Mouse (Mus musculus) left cerebral cortex, postnatal 10 days (tissue): ENCODE results near the gene Krtap4-9. TPM values are rescaled to one million over a fixed set of nuclear protein-coding genes. Genes with fewer than 3 reads are reported as not detected.
"Not testable (repeated sequence)": the region's sequence is repeated elsewhere in the genome, so short reads cannot be mapped to it uniquely, and the experiment has no call there.

Experiments
- DNase-seq, 2 experiments: peaks; one replicate each; pipeline ENCODE4 v3.0.0; 2021 to 2022; ENCODE audit warnings: low spot score in 2 of 2, mixed read lengths in 1 of 2; ENCODE audit errors: extremely low spot score in 1 of 2
- intact Hi-C: fragments of 180-260 bp; cut with DNase I; formaldehyde crosslinking; loops from one replicate; pipeline ENCODE4 v1.15.1; 2025
- total RNA-seq, 2 experiments: library from RNA; stranded (reverse); gene quantifications; 2 replicates each; pipeline ENCODE4 v1.2.3; 2021

The Krtap4-9 gene
- total RNA-seq, result not detected

DNA sequence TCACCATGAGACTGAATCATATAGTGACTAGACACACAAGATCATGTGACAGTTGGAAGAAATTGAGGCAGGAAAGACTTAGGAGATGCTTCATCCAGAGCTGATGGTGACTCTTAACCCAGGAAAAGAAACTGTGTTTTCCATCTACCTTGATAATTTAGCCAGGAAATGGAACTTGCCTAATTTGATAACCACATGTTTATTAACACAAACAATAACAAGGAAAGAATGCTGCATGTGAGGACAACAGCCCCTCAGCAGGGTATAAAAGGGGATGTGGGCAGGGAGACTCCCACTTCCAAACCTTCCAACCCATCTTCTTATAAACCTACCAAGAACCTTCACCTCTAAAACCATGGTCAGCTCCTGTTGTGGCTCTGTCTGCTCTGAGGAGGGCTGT is at the start of gene Krtap4-9:
Gene Krtap4-9 (plus strand): TSS at position 301 of the 400 bp plus-strand sequence.
- DNase-seq, intact Hi-C loops: not testable (repeated sequence)

- no peak for DNase-seq
- intact Hi-C loops, result no loop called here
Observed at GRCm38 (mm10) chr11:99743985-99744384, 41.0 kb upstream of the Krtap4-9 start.

DNA sequence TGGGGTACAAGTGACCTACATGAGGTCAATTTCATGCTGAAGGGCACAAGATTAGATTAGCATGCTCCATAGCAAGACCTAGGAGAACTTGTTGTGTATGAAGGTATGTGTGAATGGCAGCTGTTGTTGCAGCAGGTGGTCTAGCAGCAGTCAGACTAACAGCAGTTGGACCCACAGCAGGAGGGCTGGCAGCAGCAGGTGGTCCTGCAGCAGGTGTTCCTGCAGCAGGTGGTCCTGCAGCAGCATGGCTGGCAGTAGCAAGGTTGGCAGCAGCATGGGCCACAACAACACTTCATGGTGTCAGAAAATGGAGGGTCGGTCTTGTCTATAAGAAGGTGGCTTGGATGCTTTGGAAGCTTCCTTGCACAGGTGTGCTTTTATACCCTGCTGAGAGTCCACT is 26.1 kb upstream of the Krtap4-9 start:
- intact Hi-C loops, result no loop called here
- DNase-seq, result no peak

DNA sequence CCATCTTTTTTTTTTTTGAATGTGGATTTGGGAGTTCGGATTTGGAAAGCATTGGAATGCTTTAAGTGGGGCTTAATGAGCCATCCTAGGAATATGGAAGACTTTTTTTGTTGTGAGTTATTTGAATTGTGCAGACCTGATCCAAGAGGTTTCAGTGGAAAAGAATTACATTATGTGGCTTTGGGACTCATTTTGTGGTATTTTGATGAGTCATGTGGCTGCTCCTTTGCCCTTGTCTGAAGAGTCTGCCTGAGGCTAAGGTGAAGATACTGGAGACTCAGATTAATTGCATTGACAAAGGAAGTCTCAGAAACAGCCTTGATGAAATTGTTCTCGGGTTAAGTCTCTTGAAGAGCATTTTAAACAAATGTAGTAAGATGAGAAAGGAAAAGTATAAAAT is 16.6 kb upstream of the Krtap4-9 start:
- no peak for DNase-seq
- intact Hi-C loops, result no loop called here

DNA sequence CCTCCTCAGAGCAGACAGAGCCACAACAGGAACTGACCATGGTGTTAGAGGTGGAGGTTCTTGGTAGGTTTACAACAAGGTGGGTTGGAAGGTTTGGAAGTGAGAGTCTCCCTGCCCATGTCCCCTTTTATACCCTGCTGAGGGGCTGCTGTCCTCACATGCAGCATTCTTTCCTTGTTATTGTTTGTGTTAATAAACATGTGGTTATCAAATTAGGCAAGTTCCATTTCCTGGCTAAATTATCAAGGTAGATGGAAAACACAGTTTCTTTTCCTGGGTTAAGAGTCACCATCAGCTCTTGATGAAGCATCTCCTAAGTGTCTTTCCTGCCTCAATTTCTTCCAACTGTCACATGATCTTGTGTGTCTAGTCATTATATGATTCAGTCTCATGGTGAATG is 12.2 kb upstream of the Krtap4-9 start, which contains the start of gene Gm11595:
Gene Gm11595 (minus strand): TSS at position 101 of the 400 bp plus-strand sequence.
- intact Hi-C loops, DNase-seq: not testable (repeated sequence)

DNA sequence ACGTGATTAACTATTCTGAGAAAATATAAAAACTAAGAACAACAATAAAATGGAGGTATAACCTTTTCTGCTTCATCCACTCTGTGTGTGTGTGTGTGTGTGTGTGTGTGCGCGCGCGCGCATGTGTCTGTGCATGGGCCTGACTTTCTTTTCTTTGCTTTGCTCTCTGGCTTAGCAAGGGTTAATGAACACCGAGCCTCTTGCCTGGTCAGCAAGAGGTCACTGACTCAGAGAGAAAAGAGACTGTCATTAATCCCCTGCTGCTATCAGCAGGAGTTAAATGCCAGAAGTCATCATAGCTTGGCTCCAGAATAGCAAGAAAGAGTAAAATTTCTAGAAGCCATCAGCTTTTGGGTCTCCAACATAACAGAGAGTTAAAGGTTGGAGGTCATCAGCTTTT is 6.6 kb upstream of the Krtap4-9 start:
- intact Hi-C loops, result no loop called here
- DNase-seq, result no peak

- no peak for DNase-seq
- intact Hi-C loops, result no loop called here
Observed at GRCm38 (mm10) chr11:99780604-99781003, 4.4 kb upstream of the Krtap4-9 start, which contains the start of gene Krtap4-8. TSS of gene Krtap4-8 (minus strand) at chr11:99780704.

- DNase-seq, result no peak
- intact Hi-C loops, result no loop called here
Observed at GRCm38 (mm10) chr11:99793367-99793766, 8.4 kb downstream of the Krtap4-9 start, which contains the start of gene Gm11596. TSS of gene Gm11596 (minus strand) at chr11:99793467.

DNA sequence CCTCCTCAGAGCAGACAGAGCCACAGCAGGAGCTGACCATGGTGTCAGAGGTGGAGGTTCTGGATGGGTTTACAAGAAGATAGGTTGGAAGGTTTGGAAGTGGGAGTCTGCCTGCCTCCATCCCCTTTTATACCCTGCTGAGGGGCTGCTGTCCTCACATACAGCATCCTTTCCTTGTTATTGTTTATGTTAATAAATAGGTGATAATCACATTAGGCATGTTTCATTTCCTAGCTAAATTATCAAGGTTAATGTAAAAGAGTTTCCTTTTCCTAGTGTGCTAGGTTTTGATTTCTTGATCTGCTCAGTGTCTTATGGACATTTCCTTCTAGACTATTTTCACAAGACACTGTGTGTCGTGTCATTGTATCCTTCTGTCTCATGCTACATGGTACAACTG is 13.8 kb downstream of the Krtap4-9 start, which contains the start of gene Gm11569:
Gene Gm11569 (minus strand): TSS at position 101 of the 400 bp plus-strand sequence.
- DNase-seq, intact Hi-C loops: not testable (repeated sequence)

- intact Hi-C loops, DNase-seq: not testable (repeated sequence)
Observed at GRCm38 (mm10) chr11:99804346-99804745, 19.3 kb downstream of the Krtap4-9 start, which contains the start of gene Gm11554. TSS of gene Gm11554 (minus strand) at chr11:99804446.

DNA sequence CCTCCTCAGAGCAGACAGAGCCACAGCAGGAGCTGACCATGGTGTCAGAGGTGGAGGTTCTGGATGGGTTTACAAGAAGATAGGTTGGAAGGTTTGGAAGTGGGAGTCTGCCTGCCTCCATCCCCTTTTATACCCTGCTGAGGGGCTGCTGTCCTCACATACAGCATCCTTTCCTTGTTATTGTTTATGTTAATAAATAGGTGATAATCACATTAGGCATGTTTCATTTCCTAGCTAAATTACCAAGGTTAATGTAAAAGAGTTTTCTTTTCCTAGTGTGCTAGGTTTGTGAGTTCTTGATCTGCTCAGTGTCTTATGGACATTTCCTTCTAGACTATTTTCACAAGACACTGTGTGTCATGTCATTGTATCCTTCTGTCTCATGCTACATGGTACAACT is 24.8 kb downstream of the Krtap4-9 start, which contains the start of gene Krtap4-13:
Gene Krtap4-13 (minus strand): TSS at position 101 of the 400 bp plus-strand sequence.
- intact Hi-C loops, result not testable (repeated sequence)

GRCm38 (mm10) chr11:99815566-99815965 is 30.6 kb downstream of the Krtap4-9 start, which contains the start of gene Gm11564:
TSS of gene Gm11564 (minus strand) at chr11:99815666.
- DNase-seq, intact Hi-C loops: not testable (repeated sequence)

More for the DNA sequence above, 24.8 kb downstream of the Krtap4-9 start, which contains the start of gene Krtap4-13:
- DNase-seq, result not testable (repeated sequence)

Other genes starting within 250 kb of the Krtap4-9 start
- not detected for gene Krt40, start 242.0 kb upstream of the Krtap4-9 start, total RNA-seq
- gene Krtap3-3, start 234.3 kb upstream of the Krtap4-9 start, total RNA-seq, result not detected
- not detected for gene Krtap3-2, start 228.3 kb upstream of the Krtap4-9 start, total RNA-seq
- not detected for gene Gm11939, start 225.7 kb upstream of the Krtap4-9 start, total RNA-seq
- not detected for gene Krtap3-1, start 218.6 kb upstream of the Krtap4-9 start, total RNA-seq
- not detected for gene Krtap1-5, start 204.2 kb upstream of the Krtap4-9 start, total RNA-seq
- not detected for gene Krtap1-4, start 201.5 kb upstream of the Krtap4-9 start, total RNA-seq
- not detected for gene Krtap1-3, start 193.9 kb upstream of the Krtap4-9 start, total RNA-seq
- gene Krtap9-3, start 187.1 kb upstream of the Krtap4-9 start, total RNA-seq, result not detected
- gene Gm11938, start 181.9 kb upstream of the Krtap4-9 start, total RNA-seq, result not detected
- not detected for gene Gm11937, start 175.0 kb upstream of the Krtap4-9 start, total RNA-seq
- gene Krtap2-4, start 170.4 kb upstream of the Krtap4-9 start, total RNA-seq, result not detected
- not detected for gene Gm11562, start 164.8 kb upstream of the Krtap4-9 start, total RNA-seq
- not detected for gene Krtap4-1, start 157.0 kb upstream of the Krtap4-9 start, total RNA-seq
- not detected for gene Krtap4-2, start 150.1 kb upstream of the Krtap4-9 start, total RNA-seq
- gene Krtap4-7, start 141.1 kb upstream of the Krtap4-9 start, total RNA-seq, result not detected
- not detected for gene Gm11555, start 135.0 kb upstream of the Krtap4-9 start, total RNA-seq
- not detected for gene Gm11563, start 126.2 kb upstream of the Krtap4-9 start, total RNA-seq
- gene Krtap4-6, start 119.2 kb upstream of the Krtap4-9 start, total RNA-seq, result not detected
- not detected for gene Gm14190, start 94.5 kb upstream of the Krtap4-9 start, total RNA-seq
- not detected for gene Gm14180, start 50.9 kb upstream of the Krtap4-9 start, total RNA-seq
- gene Gm11595, start 12.3 kb upstream of the Krtap4-9 start, total RNA-seq, result not detected
- not detected for gene Krtap4-8, start 4.5 kb upstream of the Krtap4-9 start, total RNA-seq
- not detected for gene Gm11596, start 8.3 kb downstream of the Krtap4-9 start, total RNA-seq
- not detected for gene Gm11569, start 13.7 kb downstream of the Krtap4-9 start, total RNA-seq
- not detected for gene Gm11554, start 19.2 kb downstream of the Krtap4-9 start, total RNA-seq
- not detected for gene Krtap4-13, start 24.7 kb downstream of the Krtap4-9 start, total RNA-seq
- not detected for gene Gm11564, start 30.5 kb downstream of the Krtap4-9 start, total RNA-seq
- not detected for gene 2300003K06Rik, start 52.9 kb downstream of the Krtap4-9 start, total RNA-seq
- gene Krtap4-16, start 66.4 kb downstream of the Krtap4-9 start, total RNA-seq, result not detected
- not detected for gene Gm11568, start 72.7 kb downstream of the Krtap4-9 start, total RNA-seq
- not detected for gene Gm11559, start 79.3 kb downstream of the Krtap4-9 start, total RNA-seq
- gene Krtap9-1, start 88.2 kb downstream of the Krtap4-9 start, total RNA-seq, result not detected
- not detected for gene Gm11567, start 94.0 kb downstream of the Krtap4-9 start, total RNA-seq
- gene Krtap31-1, start 122.7 kb downstream of the Krtap4-9 start, total RNA-seq, result not detected
- not detected for gene Gm11565, start 129.6 kb downstream of the Krtap4-9 start, total RNA-seq
- gene Krtap31-2, start 151.1 kb downstream of the Krtap4-9 start, total RNA-seq, result not detected
- not detected for gene Krtap9-5, start 163.3 kb downstream of the Krtap4-9 start, total RNA-seq
- not detected for gene Krtap29-1, start 193.9 kb downstream of the Krtap4-9 start, total RNA-seq
- gene Krtap16-1, start 201.4 kb downstream of the Krtap4-9 start, total RNA-seq, result not detected
- not detected for gene Krtap17-1, start 208.8 kb downstream of the Krtap4-9 start, total RNA-seq
- not detected for gene Krt33a, start 231.0 kb downstream of the Krtap4-9 start, total RNA-seq
- gene Krt33b, start 244.7 kb downstream of the Krtap4-9 start, total RNA-seq, result not detected